Mouse (Mus musculus) kidney, adult 2 months (tissue): ENCODE results near the gene Klc2.

Experiments used
- CTCF ChIP-seq: fragments of 200-500 bp; conservative IDR thresholded peaks from 2 replicates; pipeline ENCODE4 v1.5.1; 2011; ENCODE audit warnings: low read depth, mild to moderate bottlenecking, control low read depth, low read length, moderate library complexity, mixed read lengths; ENCODE audit not compliant: insufficient read depth, insufficient read length
- POLR2A ChIP-seq: fragments of 200-500 bp; IDR thresholded peaks from one replicate; pipeline ENCODE4 v1.6.1; 2011; ENCODE audit warnings: low read depth, low read length, control low read depth

- TF ChIP-seq POLR2A (no peak), CTCF (no peak)
Observed at GRCm38 (mm10) chr19:5058801-5059771, 59.3 kb downstream of the Klc2 start.
